Mouse (Mus musculus) heart, postnatal 0 days (tissue): ENCODE measurements at regions not wholly inside any gene's neighbourhood (a gene's known extent, or its start where the extent isn't known, plus 50 kb on each side); places are given as distances from the start of the nearest gene placed in this dataset.

ENCODE experiments used
- CTCF ChIP-seq: IDR thresholded peaks from 2 replicates; pipeline ENCODE4 v1.5.1; 2016; ENCODE audit warnings: antibody characterized with exemption, control low read depth, low read depth
- EP300 ChIP-seq: IDR thresholded peaks from 2 replicates; pipeline ENCODE4 v1.6.1; 2016; ENCODE audit warnings: antibody characterized with exemption, low read depth

- TF ChIP-seq CTCF: no peak
- no peak for TF ChIP-seq EP300
Observed at GRCm38 (mm10) chr14:72234234-72235075, 257.2 kb downstream of the Gm9195 start.
